Mouse (Mus musculus) T-helper 2 cell (primary cell): Measurements from ENCODE around the gene Tubb2b.

Experiments
- in situ Hi-C: fragments of 300-600 bp; cut with MboI, MseI; formaldehyde crosslinking; loops from one replicate; pipeline ENCODE4 v1.15.1; 2025; ENCODE audit warnings: high pct_unique_total_duplicates

Tubb2b gene

GRCm38 (mm10) chr13:34146916-34147315 lies 16.6 kb upstream of the Tubb2b start:
- in situ Hi-C loops, result no loop called here

DNA sequence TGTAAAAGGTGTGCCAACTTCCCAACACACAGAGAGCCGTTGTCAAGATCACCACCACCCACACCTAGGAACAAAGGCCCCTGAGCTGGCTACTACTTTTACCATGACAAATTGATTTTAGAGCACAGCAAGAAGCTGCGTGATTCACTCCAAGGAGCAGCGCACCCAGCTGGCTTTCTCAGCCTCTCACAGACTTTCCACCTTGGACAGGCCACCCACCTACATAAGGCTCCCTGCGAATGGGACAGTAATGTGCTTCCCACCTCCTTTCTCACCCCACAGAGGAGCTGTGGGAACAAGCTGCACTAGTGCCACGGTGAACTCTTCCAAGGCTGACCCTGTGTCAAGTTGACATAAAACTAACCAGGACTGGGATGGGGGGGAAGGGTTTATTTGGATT lies 13.1 kb upstream of the Tubb2b start:
- in situ Hi-C loops, result no loop called here

GRCm38 (mm10) chr13:34136605-34137004 lies 6.3 kb upstream of the Tubb2b start:
- in situ Hi-C loops, result no loop called here

- in situ Hi-C loops, result loop anchor here (5.0 kb wide), 1 partner anchor 57 kb away; the partner anchor contains the start of gene Tubb2a
These were observed 4.0 kb upstream of the Tubb2b start for GRCm38 (mm10) chr13:34134276-34134675.

- in situ Hi-C loops, result loop anchor here (5.0 kb wide), 1 partner anchor 56 kb away; the partner anchor contains the start of gene Tubb2a
These were observed 3.2 kb upstream of the Tubb2b start for GRCm38 (mm10) chr13:34133326-34134071.

- in situ Hi-C loops, result loop anchor here (5.0 kb wide), 1 partner anchor 56 kb away; the partner anchor contains the start of gene Tubb2a
These were observed 2.6 kb upstream of the Tubb2b start for GRCm38 (mm10) chr13:34132875-34133274.

DNA sequence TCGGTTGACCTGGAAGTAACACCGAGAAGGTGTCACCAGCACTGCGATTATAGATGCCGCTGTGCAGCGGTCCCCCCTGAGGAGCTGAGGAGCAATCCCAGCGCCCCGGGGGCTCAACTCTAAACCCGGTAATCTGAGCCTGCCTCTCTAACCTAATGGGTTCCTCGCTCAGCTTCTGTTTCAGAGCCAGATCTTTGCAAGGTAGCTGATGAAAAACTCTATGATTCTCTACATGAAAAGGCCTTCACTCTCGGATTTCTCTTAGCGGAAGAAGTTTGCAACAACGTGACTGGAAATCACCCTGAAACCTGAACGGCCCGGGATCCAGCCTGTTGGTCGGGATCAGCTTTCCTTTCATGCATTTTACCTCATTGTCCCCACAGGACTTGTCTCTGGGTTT lies 2.0 kb upstream of the Tubb2b start:
- in situ Hi-C loops, result loop anchor here (5.0 kb wide), 1 partner anchor 55 kb away; the partner anchor contains the start of gene Tubb2a

- in situ Hi-C loops, result loop anchor here (5.0 kb wide), 1 partner anchor 54 kb away; the partner anchor contains the start of gene Tubb2a
These were observed 1.4 kb upstream of the Tubb2b start for GRCm38 (mm10) chr13:34131708-34132060.

DNA sequence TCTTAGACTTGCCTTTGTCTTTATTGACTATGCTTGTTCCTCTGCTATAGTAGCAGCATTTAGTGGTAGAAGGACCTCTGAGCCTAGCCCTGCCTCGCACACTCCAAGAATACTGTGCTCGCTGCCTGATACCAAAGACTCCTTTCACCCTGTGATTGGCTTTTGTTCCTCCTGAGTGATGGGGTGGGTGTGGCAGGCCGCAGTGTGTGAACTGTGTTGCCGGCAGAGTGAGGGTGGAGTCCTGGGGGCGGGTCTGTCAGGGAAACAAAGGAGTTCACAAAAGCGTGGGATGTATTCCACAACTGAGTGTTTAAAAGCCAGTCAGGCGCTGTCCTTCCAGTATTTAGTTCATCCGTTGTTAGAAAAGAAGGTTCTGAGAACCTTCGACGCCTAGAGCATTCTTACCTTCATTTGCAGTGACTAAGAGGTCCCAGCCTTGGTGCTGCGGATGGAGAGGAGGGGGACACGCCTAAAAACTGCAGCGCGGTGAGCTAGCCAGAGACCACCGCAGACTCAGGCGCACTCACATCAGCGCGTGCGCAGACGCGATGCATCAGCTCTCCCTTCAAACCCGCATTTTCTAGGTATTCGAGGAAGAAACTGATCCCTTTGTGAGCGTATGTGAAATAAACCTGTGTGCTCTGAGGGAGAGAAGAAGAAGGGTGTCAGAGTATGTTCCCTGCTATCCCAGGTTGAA lies 893 bp upstream of the Tubb2b start:
- in situ Hi-C loops, result loop anchor here (5.0 kb wide), 1 partner anchor 54 kb away; the partner anchor contains the start of gene Tubb2a

- in situ Hi-C loops, result loop anchor here (5.0 kb wide), 1 partner anchor 52 kb away; the partner anchor contains the start of gene Tubb2a
These were observed 611 bp downstream of the Tubb2b start for GRCm38 (mm10) chr13:34129485-34130225.

DNA sequence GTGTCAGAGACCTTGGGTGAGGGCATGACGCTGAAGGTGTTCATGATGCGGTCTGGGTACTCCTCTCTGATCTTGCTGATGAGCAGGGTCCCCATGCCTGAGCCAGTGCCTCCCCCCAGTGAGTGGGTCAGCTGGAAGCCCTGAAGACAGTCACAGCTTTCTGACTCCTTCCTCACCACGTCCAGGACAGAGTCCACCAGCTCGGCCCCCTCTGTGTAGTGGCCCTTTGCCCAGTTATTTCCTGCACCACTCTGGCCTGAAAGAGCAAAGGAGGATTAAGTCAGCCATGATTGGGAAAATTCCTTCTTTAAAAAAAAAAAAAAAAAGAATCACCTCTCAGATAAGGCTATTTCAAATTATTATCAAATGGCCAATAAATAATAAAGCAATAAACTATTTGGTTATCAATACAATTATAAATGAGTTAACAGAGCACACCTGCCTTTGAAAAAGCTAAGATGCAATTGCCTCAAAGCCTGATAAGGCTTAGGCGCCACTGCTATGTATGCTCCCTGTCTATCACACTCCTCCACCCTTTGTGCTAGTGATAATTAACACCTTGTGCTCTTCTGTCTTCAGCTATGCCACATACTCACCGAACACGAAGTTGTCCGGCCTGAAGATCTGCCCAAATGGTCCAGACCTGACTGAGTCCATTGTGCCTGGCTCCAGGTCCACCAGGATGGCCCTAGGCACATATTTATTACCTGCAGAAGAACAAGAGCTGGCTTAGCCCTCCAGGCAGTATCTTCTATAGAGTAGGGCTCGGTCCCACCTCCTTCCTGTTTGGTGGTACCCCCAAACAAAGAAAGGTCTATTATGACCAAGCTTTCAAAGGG lies 1.8 kb downstream of the Tubb2b start:
- in situ Hi-C loops, result no loop called here

GRCm38 (mm10) chr13:34125711-34126110 lies 4.6 kb downstream of the Tubb2b start:
- in situ Hi-C loops, result no loop called here

GRCm38 (mm10) chr13:34120536-34120935 lies 9.7 kb downstream of the Tubb2b start:
- in situ Hi-C loops, result no loop called here

- in situ Hi-C loops, result no loop called here
These were observed 10.9 kb downstream of the Tubb2b start for GRCm38 (mm10) chr13:34119406-34119805.

GRCm38 (mm10) chr13:34118816-34119215 lies 11.4 kb downstream of the Tubb2b start:
- in situ Hi-C loops, result no loop called here

DNA sequence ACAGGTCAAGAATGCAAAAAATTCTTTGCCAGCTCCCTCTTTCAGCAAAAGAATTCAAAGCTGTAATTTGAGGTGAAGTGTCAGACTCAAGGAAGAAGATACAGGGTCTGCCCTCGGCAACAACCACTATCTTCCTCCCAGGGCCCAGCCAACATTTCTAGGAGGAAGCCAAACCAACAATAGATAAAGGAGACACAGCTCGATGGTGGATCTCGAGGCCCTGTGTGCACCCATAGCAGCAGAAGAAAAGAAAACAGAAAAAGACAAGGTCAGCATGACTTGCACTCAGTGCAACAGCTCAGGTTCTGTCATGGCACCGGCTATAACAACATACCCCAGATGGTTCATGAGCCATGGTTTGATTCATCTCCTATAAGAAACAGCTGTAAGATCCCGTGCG lies 13.8 kb downstream of the Tubb2b start:
- in situ Hi-C loops, result no loop called here

- in situ Hi-C loops, result no loop called here
These were observed 15.6 kb downstream of the Tubb2b start for GRCm38 (mm10) chr13:34114654-34115053.

DNA sequence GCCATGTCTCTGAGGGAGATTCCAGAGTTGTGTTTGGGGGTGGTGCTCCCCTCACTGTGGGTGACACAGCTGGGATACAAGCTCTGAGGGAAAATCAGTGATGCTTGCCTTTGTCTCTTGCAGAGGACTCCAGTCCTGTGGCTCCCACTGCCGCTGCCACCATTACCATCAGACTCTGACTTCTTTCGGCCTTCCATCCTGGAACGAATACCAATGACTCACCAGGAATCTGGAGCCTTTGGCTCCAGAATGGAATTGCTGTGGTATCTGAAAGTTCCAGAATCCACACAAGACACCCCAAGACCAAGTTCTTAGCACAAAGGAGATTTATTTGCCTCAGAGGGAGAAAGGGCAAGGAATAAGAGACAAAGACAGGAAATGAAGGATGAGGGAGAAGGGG lies 17.2 kb downstream of the Tubb2b start:
- in situ Hi-C loops, result no loop called here

DNA sequence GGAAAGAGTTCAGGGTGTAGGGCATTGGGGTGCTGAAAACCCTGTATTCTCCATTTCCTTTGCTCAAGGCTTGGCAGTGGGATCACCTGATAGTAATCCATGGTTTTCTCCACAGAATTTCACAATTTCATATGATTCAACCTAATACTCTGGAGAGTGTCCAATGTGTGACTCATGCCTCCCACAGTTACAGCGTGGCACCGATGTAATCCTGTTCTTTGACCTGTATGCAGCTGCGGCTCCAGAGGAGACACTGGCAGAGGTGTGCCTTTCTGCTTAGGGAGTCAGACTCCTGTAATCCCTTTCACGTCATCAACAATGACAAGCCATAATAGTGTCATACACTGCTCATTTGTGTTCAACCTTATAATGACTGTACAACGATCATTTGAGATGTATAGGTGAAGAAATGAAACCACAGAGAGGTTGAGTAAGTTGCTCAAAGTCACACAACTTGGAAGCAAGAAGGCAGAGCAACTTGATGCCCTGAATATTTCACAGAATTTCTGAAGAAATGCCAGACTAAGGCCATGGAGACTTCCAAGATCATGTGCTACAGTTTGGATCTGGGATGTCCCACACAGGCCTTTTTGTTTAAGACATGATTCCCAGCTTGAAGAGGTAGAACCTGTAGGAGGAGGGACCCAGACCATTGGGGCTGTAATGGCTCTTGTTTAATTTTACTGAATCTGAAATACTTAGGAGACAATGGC lies 17.7 kb downstream of the Tubb2b start:
- in situ Hi-C loops, result no loop called here

- in situ Hi-C loops, result no loop called here
These were observed 18.4 kb downstream of the Tubb2b start for GRCm38 (mm10) chr13:34111878-34112277.
